Mouse (Mus musculus): ENCODE data around the gene Hk2. TPM values are rescaled to one million over a fixed set of nuclear protein-coding genes. Genes with fewer than 3 reads are reported as not detected.
A peak's percentile ranks its signal among the peaks of the same experiment; 100 is the strongest.

Gene Hk2
- 1 to 10 TPM; 6.1 to 8.0 TPM for total RNA-seq (2021)
- long read RNA-seq, partial matches to known transcripts = 3 of 7 reads
- long read RNA-seq, other reads (novel, unspliced or antisense) = 4 of 7 reads

DNA sequence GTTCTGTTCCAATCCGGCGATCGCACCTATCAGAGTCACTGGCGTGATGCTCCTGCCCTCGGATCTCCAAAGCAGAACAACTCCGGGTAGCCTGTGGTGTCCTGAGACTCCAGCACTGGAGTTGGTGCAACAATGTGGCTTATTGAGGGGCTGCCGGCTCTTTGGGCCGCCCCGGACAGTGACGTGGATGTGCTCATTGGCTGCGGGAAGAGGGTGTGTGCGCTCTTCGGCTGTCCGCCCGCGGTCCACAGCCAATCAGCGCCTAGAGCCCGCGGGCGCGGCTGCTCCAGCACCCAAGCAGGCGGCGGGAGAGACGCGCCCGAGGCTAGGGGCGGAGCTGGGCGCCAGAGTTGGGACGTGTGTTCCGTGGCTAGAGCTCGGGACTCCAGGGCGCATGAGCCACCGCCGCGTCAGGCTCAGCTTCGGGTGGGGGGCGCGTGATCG, at the start of gene Hk2:
Hk2 (minus strand) TSS at position 134 of the 444 bp plus-strand sequence.
- peak; percentile 71 to 82 for DNase-seq (ENCODE audit: low spot score in 2 of 2)

DNA sequence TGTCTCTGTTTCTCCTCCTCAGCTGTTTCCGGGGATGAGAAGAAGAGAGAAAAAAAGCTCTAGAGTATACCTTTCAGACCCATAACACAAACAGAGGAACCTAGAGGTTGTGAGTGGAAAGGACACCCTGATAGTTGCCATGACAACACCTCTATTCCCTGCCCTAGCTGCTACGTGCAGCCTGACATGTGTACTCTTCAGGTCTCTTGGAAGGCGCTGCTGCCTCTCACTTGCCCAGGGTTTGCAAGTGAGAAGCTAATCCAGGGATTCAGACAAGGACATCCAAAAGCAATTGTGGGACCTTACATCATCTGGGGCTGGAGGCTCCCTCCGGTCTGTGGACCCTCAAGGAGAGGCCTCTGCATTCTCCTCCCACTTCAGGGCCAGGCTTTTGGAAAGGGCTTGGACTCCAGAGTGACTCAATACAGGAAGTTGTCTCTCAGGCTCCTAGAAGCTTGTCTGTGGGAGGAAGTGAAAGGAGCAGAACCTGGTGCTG, 47.6 kb upstream of the Hk2 start:
- DNase-seq (ENCODE audit: low spot score in 2 of 2) = no peak

DNA sequence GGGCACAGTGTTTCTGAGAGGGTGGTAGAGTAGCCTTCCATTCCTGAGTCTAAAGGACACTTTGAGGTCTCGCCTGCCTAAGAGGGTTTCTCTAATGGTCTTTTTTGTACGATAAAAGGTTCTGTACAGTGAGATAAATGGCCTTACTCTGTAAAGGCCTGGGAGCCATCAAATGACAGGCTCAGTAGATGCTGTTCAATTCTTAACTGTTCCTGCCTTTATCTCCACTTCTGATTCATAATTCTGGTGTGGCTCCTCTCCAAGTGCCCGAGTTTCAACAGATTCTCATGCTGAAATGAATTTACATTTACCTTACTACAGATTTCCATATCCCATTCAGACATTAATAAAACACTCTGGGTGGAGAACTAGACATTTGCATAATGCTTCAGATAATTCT, 46.5 kb upstream of the Hk2 start:
- DNase-seq (ENCODE audit: low spot score in 2 of 2) = no peak

DNA sequence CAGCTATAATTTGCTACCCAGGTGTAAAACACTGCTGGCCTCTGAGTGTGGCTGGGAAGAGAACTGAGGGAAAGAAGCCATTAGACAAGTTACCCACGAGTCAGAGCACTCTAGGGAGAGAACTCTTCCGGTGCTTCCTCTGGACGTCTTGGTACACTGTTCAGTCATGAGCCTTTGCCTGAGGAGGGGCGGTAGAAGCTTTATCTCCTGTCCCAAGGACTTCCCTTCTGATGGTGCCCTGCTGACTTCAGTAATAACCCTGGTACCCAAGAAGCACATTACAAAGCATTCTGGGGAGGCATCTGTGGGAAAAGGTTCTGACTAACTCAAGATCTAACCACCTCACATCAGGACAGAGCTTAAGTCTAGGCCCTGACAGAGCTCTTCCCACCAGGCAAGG, 40.6 kb upstream of the Hk2 start:
- no peak for DNase-seq (ENCODE audit: low spot score in 2 of 2)

DNA sequence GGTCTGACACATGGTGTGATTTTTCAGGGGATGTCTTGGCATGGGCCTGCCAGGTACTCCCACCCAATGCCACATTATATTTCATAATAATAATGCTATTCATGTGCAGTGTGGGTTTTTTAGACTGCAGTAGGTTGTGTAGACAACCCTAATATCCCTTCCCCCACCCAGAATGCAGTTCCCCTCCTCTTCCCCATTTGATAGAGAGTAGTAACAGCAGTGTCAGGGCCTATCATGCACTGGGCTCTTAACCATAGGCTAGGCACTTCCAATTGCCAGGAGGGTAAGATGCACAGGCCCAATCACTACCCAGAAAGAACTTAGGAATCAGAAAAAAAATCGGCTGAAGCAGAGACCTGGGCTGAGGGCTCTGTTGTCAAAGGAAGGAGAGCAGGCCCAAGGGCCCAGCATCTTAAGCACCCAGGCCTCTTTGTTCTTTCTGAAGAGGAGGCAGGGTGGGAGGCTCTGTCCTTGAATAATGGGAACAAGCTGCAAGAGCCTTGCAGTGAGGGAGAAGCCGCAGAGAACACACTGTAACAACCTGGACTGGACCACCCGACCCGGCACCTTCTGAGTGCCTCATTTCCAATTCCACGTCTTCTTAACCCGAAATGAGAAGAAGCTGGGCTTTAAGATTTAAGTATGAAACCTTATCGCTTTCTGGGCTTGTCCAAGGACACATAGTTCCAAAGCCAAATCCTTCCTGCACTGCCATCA, 33.9 kb upstream of the Hk2 start:
- DNase-seq (ENCODE audit: low spot score in 2 of 2) = no peak

DNA sequence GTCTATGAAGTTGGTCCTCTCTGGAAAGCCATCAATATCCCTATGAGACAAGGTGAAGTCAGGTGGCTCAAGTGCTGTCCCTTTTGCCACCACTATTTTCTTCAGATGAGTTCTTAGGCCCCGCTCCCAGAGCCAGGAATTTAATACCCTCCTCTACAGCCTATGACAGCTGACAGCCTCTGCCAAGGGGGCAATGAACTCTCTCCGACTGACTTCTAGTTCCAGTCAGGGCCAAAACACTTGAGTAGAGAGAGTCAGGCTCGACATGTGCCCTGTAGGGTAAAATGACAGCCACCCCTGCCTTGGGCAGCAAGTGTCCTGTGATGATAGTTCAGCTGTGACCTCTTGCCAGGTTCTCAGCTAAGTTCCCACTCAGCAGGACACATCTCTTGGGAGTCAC, 32.7 kb upstream of the Hk2 start:
- DNase-seq (ENCODE audit: low spot score in 2 of 2) = no peak

DNA sequence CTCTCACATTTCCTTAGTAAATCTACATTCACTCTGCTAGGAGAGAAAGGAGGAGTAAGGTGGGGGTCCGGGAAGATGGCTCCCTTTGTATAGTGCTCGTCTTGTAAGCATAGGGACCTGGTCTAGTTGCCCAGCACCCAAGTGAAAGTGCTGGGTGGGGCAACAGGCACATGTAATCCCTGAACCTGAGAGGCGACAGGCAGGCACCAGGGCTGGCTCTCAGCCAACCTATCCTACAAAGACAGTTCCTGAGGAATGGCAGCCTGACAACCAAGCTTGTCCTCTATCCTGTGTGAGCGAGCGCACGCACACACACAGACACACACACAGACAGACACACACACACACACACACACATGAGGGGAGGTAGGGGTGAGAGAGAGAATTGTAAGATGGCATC, 32.2 kb upstream of the Hk2 start:
- DNase-seq (ENCODE audit: low spot score in 2 of 2) = no peak

DNA sequence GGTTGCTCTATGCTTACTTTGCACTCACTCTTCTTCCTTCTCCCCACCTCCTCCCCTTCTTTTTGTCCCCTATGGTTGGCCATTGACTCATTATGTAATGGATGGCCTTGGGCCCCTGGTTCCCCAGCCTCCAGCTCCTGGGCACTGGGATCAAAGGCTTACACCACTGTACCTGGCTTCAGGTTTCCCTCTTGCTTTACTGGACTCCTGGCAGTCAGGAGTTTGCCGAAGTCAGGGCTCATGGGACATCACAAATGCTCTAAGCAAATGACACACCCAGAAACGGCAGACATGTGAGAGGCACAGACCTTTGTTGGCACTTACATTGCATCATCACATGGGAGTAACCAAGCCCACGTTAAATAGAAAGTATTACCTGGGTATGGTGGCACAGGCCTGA, 31.6 kb upstream of the Hk2 start:
- no peak for DNase-seq (ENCODE audit: low spot score in 2 of 2)

DNA sequence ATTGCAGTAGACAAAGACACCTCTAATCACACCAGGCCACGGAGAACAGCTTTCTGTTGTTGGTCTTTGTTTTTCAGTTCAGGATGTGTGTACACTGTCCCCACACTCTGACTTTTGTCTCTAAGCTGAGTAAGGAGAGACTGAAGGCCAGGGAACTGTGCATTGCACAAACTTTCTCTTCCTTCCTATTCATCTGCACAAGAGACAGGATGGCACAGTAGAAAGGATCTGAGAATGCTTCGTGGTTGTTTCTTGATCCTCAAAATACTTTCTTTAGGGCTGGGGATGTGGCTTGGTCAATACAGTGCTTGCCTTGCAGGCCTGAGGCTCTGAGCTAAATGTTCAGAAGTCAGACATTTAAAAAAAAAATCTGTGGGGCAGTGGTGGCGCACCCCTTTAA, 30.7 kb upstream of the Hk2 start:
- DNase-seq (ENCODE audit: low spot score in 2 of 2) = no peak

DNA sequence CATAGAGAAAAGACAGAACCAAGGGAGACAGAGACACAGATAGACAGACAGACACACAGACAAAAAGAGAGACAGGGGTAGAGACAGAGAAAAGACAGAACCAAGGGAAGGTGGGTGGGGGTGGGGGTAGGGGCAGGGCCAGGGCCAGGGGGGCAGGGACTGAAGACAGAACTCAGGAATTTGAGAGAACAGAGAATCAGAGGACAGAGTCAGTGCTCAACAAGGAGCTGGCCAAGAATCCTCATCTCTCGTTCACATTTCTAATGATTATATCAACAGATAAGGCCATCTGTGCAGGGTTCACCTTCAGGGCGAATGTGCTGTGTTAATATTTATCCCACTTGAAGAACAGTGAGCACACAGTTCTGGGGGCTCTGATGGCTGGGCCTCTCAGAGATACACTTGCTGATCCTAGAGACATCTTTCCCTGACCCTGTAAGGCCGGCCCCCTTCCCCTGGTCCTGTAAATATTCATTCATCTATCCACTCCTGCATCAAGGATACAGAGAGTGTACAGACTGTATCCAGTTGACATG, 24.0 kb upstream of the Hk2 start:
- DNase-seq (ENCODE audit: low spot score in 2 of 2) = no peak

DNA sequence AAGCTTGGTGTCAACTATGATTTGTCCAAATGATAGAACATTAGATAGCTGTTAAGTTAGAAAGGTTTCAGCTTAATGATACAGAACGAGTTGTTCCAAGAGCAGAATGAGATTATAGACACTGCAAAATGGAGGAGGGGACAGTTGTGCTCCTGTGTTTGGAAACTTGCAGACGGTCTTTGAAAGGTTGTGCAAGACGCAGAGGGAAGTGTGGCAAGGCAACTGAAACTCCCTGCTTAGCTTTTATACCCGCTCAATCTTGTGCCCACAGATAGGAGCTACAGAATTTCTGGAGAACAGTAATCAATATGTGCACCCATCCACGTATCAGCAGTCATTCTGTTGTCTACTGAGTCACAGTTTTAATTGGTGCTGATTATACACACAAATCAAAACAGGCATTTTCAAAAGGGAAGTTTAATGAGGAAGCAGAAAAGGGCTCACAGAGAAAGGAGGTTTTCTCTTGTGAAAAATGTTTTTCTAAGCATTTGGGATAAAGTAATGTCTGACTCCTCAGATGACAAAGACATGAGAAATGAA, 23.1 kb upstream of the Hk2 start:
- no peak for DNase-seq (ENCODE audit: low spot score in 2 of 2)

DNA sequence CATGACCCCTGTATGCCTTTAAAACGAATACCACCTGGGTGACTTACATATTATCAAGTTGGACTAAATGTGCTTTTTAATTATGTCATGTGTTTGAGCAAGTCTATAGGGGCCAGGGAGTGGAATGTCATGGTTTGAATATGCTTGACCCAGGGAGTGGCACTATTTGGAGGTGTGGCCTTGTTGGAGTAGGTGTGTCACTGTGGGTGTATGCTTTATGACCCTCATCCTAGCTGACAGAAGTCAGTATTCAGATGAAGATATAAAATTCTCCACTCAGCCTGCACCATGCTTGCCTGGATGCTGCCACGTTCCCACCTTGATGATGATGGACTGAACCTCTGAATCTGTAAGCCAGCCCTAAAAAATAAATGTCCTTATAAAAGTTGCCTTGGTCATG, 16.6 kb upstream of the Hk2 start:
- DNase-seq (ENCODE audit: low spot score in 2 of 2) = no peak

DNA sequence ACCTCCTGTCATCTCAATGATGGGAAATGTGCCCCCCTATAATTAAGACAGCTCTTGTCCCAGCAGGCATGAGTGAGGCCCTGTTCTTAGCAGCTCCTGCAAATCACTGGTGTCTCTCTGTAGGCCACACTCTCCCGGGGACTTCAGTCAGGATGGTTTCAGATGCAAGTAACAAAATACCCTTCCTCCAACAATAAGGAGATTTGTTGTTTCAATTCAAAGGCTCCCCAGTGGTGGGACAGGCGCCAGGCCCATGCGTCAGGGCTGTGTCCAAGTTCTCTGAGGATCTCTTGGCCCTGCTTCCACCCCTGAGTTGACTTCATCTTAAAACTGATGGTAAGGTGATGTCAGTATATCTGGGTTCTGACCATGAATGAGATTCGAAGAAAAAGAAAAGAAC, 9.7 kb upstream of the Hk2 start:
- DNase-seq (ENCODE audit: low spot score in 2 of 2) = no peak

DNA sequence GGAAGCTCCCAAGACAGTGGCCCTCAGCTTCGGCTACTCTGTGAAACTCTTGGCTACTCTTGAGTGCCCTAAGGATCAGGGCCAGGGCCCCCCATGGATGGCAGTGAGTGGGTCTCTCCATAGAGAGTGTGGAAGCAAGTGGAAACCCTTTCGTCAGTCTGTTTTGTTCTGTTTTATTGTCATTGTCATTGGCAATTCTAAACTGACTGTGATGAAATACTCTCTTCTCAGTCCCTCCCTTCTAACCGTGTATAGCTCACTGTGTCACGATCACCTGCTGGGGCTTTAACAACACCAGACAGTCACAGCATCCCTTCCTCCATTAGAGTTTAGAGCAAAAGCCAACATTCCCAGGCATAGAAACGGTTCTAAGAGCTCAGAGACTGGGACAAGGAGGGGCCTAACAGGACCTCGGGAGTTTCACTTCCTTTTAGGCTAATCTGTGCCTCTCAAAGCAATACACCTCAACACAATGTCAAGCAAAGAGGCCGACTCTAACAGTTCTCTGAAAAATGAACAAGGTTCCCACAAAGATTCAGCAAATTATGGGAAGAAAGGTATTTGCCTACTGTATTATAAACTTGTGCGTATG, 6.6 kb upstream of the Hk2 start:
- no peak for DNase-seq (ENCODE audit: low spot score in 2 of 2)

DNA sequence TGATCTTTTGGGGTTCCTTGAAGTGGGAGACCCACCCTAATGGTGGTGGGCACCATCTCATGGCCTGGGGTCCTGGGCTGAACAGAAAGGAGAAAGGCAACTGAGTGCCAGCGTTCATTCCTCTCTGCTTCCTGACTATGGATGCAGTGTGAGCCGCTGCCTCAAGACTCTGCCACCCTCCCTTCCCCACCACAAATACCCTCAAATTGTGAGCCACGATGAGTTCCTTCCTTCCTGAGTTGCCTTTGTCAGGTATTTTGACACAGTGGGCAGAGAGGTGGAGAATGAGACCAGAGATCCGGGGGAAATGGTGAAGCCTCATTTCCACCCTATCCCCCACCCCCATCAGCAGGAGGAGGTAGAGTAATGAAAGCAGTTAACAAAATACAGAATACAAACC, 6.1 kb upstream of the Hk2 start:
- no peak for DNase-seq (ENCODE audit: low spot score in 2 of 2)

DNA sequence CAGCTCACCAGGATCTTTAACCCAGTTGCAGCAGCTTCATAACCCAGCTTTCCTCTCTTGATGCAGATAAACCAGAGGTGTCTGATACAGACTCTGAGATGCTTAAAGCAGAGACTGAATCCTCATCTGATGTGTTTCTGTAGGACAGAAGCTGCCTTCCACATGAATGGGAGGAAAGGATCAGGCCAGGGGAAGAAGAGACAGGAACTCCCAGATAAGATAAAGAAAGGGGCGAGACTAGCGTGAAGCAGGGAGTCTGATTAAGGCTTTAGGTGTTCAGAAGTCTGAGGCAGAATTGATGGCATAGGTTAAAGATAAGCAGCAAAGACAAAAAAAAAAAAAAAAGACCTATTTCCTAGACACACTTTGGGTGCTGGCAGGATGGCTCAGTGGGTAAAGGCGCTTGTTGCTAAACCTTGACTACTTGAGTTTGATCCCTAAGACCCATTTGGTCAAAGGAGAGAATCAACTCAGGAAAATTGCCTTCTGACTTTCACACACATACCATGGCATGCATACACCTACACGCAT, 2.9 kb upstream of the Hk2 start:
- no peak for DNase-seq (ENCODE audit: low spot score in 2 of 2)

DNA sequence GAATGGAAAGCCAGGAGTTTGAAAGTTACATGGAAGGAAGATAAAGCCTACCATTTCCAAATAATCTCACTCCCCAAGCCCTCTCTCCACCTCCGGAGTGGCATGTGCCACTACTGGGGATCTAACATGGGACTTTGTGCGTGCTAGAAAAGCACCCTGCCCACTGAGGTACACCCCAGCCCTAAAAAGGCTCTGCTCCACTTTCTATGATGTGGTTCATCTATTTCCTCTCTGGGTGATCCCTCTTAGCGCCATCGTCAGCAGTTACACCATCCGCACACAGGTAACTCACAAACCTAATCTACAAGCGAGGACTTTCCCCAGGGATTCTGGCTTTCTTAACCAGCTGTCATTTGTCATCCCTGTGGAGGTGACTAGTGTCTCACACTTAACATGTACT, 1.1 kb upstream of the Hk2 start:
- no peak for DNase-seq (ENCODE audit: low spot score in 2 of 2)

DNA sequence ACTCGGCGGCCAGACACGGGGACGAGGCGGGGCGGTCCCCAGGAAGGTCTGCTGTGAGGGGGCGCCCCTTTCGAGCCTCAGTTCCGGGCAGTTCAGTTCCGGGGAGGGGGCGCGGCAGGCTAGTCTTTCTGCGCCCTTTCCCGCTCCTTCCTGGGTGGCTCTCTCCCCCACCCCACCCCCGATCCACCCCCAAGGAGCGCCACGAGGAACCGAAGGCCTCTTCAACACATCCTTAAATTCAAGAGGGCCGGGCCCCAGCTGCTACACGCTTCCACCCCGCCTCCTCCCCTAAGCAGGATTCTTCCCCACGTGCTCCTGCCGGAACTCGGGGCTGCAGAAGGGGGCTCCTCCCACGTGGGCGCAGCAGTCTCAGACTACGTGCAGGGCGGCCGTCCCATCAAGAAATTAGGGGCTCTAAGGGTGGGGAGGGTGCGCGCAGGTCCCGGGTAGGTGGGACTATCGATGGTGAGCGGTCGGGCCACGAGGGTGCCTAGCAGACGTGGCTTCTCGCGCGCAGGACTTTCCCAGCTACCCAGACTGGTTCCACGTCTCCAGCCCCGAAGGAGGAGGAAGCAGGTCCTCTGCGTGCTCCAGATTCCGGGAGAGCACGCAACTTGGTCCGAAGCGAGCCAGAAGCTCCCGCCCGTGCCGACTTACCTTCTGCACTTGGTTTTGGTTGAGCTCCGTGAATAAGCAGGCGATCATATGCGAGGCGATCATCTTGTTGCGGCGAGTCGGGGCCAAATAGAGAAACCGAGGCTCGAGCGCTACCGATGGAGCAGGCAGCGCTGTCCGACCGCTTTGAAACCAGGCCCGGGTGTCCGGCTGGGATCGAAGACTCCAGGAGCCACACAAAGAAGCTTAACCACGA, 758 bp downstream of the Hk2 start:
- no peak for DNase-seq (ENCODE audit: low spot score in 2 of 2)

DNA sequence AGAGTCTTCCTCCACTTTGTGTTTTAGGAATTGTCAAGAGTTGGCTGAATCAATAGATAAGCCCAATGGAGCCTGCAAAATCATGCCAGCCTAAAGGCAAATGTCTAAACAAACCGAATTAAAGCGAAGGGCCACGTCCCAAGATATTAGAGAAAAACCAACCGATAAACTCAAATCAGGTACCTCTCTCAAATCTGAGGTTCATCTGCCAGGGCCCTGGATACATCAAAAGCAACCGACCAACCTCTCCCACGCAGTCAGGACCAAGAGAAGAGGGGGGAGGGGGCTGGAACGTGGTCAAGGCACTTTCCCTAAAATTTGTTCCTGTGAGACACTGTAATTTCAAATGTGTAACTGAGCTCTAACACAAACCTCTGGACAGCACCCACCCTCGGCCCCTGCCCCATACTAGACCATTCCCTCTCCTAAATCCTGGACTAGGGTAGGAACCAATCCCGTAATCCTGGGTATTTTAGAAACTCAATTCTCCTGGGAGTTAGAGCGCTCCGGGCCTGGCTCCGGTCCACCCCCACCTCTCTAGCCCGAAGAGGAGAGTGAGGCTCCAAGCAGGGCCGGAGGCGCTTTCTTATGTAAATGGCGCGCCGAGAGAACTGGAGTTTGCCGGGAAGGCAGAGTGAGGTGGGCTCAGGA, 1.7 kb downstream of the Hk2 start:
- DNase-seq (ENCODE audit: low spot score in 2 of 2) = no peak

DNA sequence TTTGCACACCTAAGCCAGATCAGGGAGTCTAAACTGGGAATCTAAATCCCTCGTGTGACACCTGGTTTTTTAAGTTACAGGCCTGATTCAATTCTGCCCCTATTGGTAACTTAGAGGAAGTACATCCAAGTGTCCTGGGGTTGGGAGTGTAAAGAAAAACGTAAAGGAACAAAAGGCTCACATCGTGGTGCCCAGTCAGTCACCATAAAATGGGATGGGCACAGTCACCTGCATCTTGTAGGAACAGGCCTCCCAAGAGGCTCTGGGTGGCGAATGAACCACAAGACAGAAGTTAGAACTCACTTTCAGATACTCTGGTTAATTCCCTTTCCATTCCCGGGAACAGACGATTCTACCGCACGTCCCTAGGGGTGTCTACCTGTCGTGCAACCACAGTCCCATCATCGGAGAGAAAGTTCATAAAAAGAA, 2.3 kb downstream of the Hk2 start:
- no peak for DNase-seq (ENCODE audit: low spot score in 2 of 2)

DNA sequence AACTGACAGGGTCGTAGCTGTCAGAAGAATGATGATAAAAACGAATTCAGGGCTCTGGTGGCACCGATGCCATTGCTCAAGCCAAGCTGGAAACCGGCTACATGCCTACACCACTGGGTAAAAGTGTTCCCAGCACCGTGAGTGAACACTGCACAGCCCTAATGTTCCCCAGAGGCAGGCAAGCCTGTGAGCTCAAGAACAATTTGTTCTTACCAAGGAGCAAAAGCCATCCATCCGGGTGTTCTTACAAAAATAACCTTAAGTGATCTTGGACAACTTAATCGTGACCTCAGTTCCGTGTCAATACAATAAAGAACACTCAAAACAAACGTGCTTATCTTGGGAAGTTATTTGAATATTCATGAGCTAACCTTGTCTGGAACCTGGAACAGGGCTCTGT, 3.2 kb downstream of the Hk2 start:
- no peak for DNase-seq (ENCODE audit: low spot score in 2 of 2)
